Mouse (Mus musculus) adrenal gland, postnatal 10 days (tissue): ENCODE measurements around the gene Secisbp2. TPM values are rescaled to one million over a fixed set of nuclear protein-coding genes. Genes with fewer than 3 reads are reported as not detected.

Experiments
- total RNA-seq, 2 experiments: library from RNA; stranded (reverse); gene quantifications; 2 replicates each; pipeline ENCODE4 v1.2.3; 2021

Secisbp2 gene
- total RNA-seq, 2 experiments from 2014 or later = 17.7 to 20.2 TPM

Other genes with a start within 250 kb of the Secisbp2 start
- 10 to 100 TPM; 19.9 to 22.4 TPM for gene S1pr3, start 243.1 kb upstream of the Secisbp2 start, total RNA-seq
- 1 to 10 TPM; 1.4 to 4.5 TPM for gene Shc3, start 82.3 kb upstream of the Secisbp2 start, total RNA-seq
- gene Cks2, start 6.5 kb upstream of the Secisbp2 start, total RNA-seq = 10 to 100 TPM; 35.6 to 40.6 TPM
- 10 to 100 TPM; 13.9 to 25.4 TPM for gene Sema4d, start 142.1 kb downstream of the Secisbp2 start, total RNA-seq
- gene Gadd45g, start 195.0 kb downstream of the Secisbp2 start, total RNA-seq = 10 to 100 TPM; 28.4 to 87.1 TPM